Mouse (Mus musculus) limb, embryonic 15.5 days (tissue): ENCODE measurements around the gene 4930556J24Rik. TPM values are rescaled to one million over a fixed set of nuclear protein-coding genes. Genes with fewer than 3 reads are reported as not detected.
"Not testable (repeated sequence)": the region's sequence is repeated elsewhere in the genome, so short reads cannot be mapped to it uniquely, and the experiment has no call there.

Experiments
- ATAC-seq: fragments of 200-750 bp; cut with Nextera tagmentation; 2 replicates; pipeline ENCODE4 v1.8.0; 2017; ENCODE audit warnings: low read depth, moderate TSS enrichment; ENCODE audit not compliant: insufficient number of reproducible peaks, low FRiP score, low TSS enrichment
- H3K27ac ChIP-seq: fragments of 300-500 bp; sonication (generic); 2 replicates; pipeline ENCODE4 v1.5.1; 2015; ENCODE audit warnings: moderate library complexity, mild to moderate bottlenecking, inconsistent platforms
- H3K27me3 ChIP-seq: fragments of 300-500 bp; sonication (generic); 2 replicates; pipeline ENCODE4 v1.6.1; 2015; ENCODE audit warnings: inconsistent platforms
- H3K36me3 ChIP-seq: fragments of 300-500 bp; sonication (generic); 2 replicates; pipeline ENCODE4 v1.6.1; 2015; ENCODE audit warnings: inconsistent platforms
- H3K4me1 ChIP-seq: fragments of 300-500 bp; sonication (generic); 2 replicates; pipeline ENCODE4 v1.6.1; 2015; ENCODE audit warnings: inconsistent platforms
- H3K4me2 ChIP-seq: fragments of 300-500 bp; sonication (generic); 2 replicates; pipeline ENCODE4 v1.6.1; 2015; ENCODE audit warnings: mild to moderate bottlenecking, inconsistent platforms
- H3K4me3 ChIP-seq: fragments of 300-500 bp; sonication (generic); 2 replicates; pipeline ENCODE4 v1.5.1; 2015; ENCODE audit warnings: mild to moderate bottlenecking, inconsistent platforms
- H3K9ac ChIP-seq: fragments of 300-500 bp; sonication (generic); 2 replicates; pipeline ENCODE4 v1.6.1; 2015; ENCODE audit warnings: inconsistent platforms
- H3K9me3 ChIP-seq: fragments of 300-500 bp; sonication (generic); 2 replicates; pipeline ENCODE4 v1.6.1; 2016; ENCODE audit warnings: inconsistent platforms
- WGBS: fragments of 180-500 bp; shearing (Covaris S2); methylation state at CpG from one replicate; pipeline ENCODE4 v1.1.7; 2015; 5-methylcytosine and 5-hydroxymethylcytosine counted together
- polyA plus RNA-seq: library from polyadenylated mRNA; unstranded; fragments of >200 nt; fragmentation: Nextera tagmentation; extraction: Ambion mirVana; gene quantifications from 2 replicates; pipeline ENCODE4 v1.2.1, GENCODE M21; 2015

The 4930556J24Rik gene
- polyA plus RNA-seq = 0.15 TPM in 1 of 2 replicates, not detected in the other

GRCm38 (mm10) chr11:3976678-3977077 is at the start of gene 4930556J24Rik:
Gene 4930556J24Rik (minus strand): TSS chr11:3976778.
- Histone ChIP-seq H3K4me2 (no peak within 1 kb of the TSS), H3K36me3 (peaks cover 92% of the 10 kb centered on the region), H3K27ac (no peak within 1 kb of the TSS), H3K9ac (no peak within 1 kb of the TSS), H3K9me3 (no peaks in the 10 kb centered on the region), H3K27me3 (no peaks in the 10 kb centered on the region), H3K4me3 (no peak within 1 kb of the TSS), H3K4me1 (no peaks in the 10 kb centered on the region)
- WGBS = 92% methylated on average over 6 of the region's 6 CpGs
- no peak for ATAC-seq

GRCm38 (mm10) chr11:4023321-4023720 is 46.7 kb upstream of the 4930556J24Rik start:
- Histone ChIP-seq H3K4me1 (no peaks in the 10 kb centered on the region), H3K9me3 (no peaks in the 10 kb centered on the region), H3K4me2 (no peak overlapping the region), H3K4me3 (no peak overlapping the region), H3K36me3 (no peaks in the 10 kb centered on the region), H3K9ac (no peak overlapping the region), H3K27ac (no peak overlapping the region), H3K27me3 (no peaks in the 10 kb centered on the region)
- 60% methylated on average over 2 of the region's 2 CpGs for WGBS
- ATAC-seq = no peak

- H3K27me3 ChIP-seq, H3K27ac ChIP-seq, H3K9ac ChIP-seq, H3K4me1 ChIP-seq, H3K4me3 ChIP-seq, ATAC-seq, H3K9me3 ChIP-seq, H3K36me3 ChIP-seq, H3K4me2 ChIP-seq: not testable (repeated sequence)
- 87% methylated on average over 13 of the region's 13 CpGs for WGBS
These were observed 45.5 kb upstream of the 4930556J24Rik start for GRCm38 (mm10) chr11:4022111-4022510.

GRCm38 (mm10) chr11:4015796-4016195 is 39.2 kb upstream of the 4930556J24Rik start:
- not testable (repeated sequence) for H3K9me3 ChIP-seq, H3K27me3 ChIP-seq, H3K4me2 ChIP-seq, H3K4me1 ChIP-seq, H3K36me3 ChIP-seq, H3K9ac ChIP-seq, ATAC-seq, H3K27ac ChIP-seq, H3K4me3 ChIP-seq
- 86% methylated on average over 14 of the region's 14 CpGs for whole genome bisulfite sequencing

- Histone ChIP-seq H3K4me3 (no peak overlapping the region), H3K36me3 (no peaks in the 10 kb centered on the region), H3K4me2 (no peak overlapping the region), H3K4me1 (no peaks in the 10 kb centered on the region), H3K27me3 (no peaks in the 10 kb centered on the region), H3K9me3 (no peaks in the 10 kb centered on the region), H3K9ac (no peak overlapping the region), H3K27ac (no peak overlapping the region)
- WGBS = 69% methylated on average over 1 of the region's 1 CpGs
- no peak for ATAC-seq
These were observed 36.0 kb upstream of the 4930556J24Rik start for GRCm38 (mm10) chr11:4012616-4013015.

GRCm38 (mm10) chr11:4006462-4006861 is 29.9 kb upstream of the 4930556J24Rik start:
- Histone ChIP-seq H3K27me3 (0 out of 2 replicates have a peak, but pooled peaks cover 3% of the 10 kb centered on the region), H3K27ac (no peak overlapping the region), H3K9ac (no peak overlapping the region), H3K9me3 (no peaks in the 10 kb centered on the region), H3K36me3 (no peaks in the 10 kb centered on the region), H3K4me3 (no peak overlapping the region), H3K4me1 (no peaks in the 10 kb centered on the region), H3K4me2 (no peak overlapping the region)
- 82% methylated on average over 3 of the region's 3 CpGs for WGBS
- ATAC-seq = no peak

- no peak overlapping the region for H3K27ac ChIP-seq
- no peak overlapping the region for H3K9ac ChIP-seq
- no peaks in the 10 kb centered on the region for H3K9me3 ChIP-seq
- ATAC-seq = no peak
- 0 out of 2 replicates have a peak, but pooled peaks cover 3% of the 10 kb centered on the region for H3K27me3 ChIP-seq
- H3K4me3 ChIP-seq = no peak overlapping the region
- WGBS = 64% methylated on average over 5 of the region's 5 CpGs
- no peak overlapping the region for H3K4me2 ChIP-seq
- no peaks in the 10 kb centered on the region for H3K36me3 ChIP-seq
- no peaks in the 10 kb centered on the region for H3K4me1 ChIP-seq
These were observed 28.7 kb upstream of the 4930556J24Rik start for GRCm38 (mm10) chr11:4005220-4005805.

GRCm38 (mm10) chr11:4001603-4002002 is 25.0 kb upstream of the 4930556J24Rik start:
- H3K4me1 ChIP-seq = peaks cover 14% of the 10 kb centered on the region
- 14% methylated on average over 5 of the region's 5 CpGs for WGBS

GRCm38 (mm10) chr11:3999547-3999946 is 23.0 kb upstream of the 4930556J24Rik start:
- peaks cover 24% of the 10 kb centered on the region for H3K27me3 ChIP-seq
- H3K9ac ChIP-seq = no peak overlapping the region
- H3K27ac ChIP-seq = no peak overlapping the region
- no peaks in the 10 kb centered on the region for H3K9me3 ChIP-seq
- no peak overlapping the region for H3K4me2 ChIP-seq
- ATAC-seq = 0 out of 2 replicates have a peak, but pooled peaks have one; percentile 40
- H3K36me3 ChIP-seq = no peaks in the 10 kb centered on the region
- 13% methylated on average over 5 of the region's 5 CpGs for WGBS
- no peak overlapping the region for H3K4me3 ChIP-seq
- H3K4me1 ChIP-seq = peaks cover 14% of the 10 kb centered on the region

More at GRCm38 (mm10) chr11:4001603-4002002, 25.0 kb upstream of the 4930556J24Rik start:
- H3K9me3 ChIP-seq = no peaks in the 10 kb centered on the region
- no peaks in the 10 kb centered on the region for H3K36me3 ChIP-seq
- no peak overlapping the region for H3K27ac ChIP-seq
- H3K4me2 ChIP-seq = no peak overlapping the region
- no peak for ATAC-seq
- H3K9ac ChIP-seq = no peak overlapping the region
- H3K27me3 ChIP-seq = peaks cover 26% of the 10 kb centered on the region
- H3K4me3 ChIP-seq = no peak overlapping the region

- Histone ChIP-seq H3K4me3 (peak overlapping the region; percentile 33), H3K4me2 (peak overlapping the region; percentile 57), H3K27me3 (peaks cover 24% of the 10 kb centered on the region), H3K9ac (no peak overlapping the region), H3K36me3 (no peaks in the 10 kb centered on the region), H3K9me3 (no peaks in the 10 kb centered on the region), H3K4me1 (peaks cover 14% of the 10 kb centered on the region), H3K27ac (no peak overlapping the region)
- ATAC-seq = no peak
- WGBS = 5% methylated on average over 66 of the region's 66 CpGs
These were observed 21.6 kb upstream of the 4930556J24Rik start for GRCm38 (mm10) chr11:3997978-3998720.

GRCm38 (mm10) chr11:3996840-3997239 is 20.3 kb upstream of the 4930556J24Rik start:
- no peak overlapping the region for H3K27ac ChIP-seq
- H3K9ac ChIP-seq = no peak overlapping the region
- peaks cover 24% of the 10 kb centered on the region for H3K27me3 ChIP-seq
- 88% methylated on average over 3 of the region's 3 CpGs for WGBS
- ATAC-seq = no peak
- H3K4me2 ChIP-seq = no peak overlapping the region
- no peaks in the 10 kb centered on the region for H3K9me3 ChIP-seq
- no peak overlapping the region for H3K4me3 ChIP-seq
- H3K36me3 ChIP-seq = no peaks in the 10 kb centered on the region
- H3K4me1 ChIP-seq = peaks cover 14% of the 10 kb centered on the region

- no peaks in the 10 kb centered on the region for H3K9me3 ChIP-seq
- no peak overlapping the region for H3K27ac ChIP-seq
- 77% methylated on average over 5 of the region's 5 CpGs for WGBS
- H3K27me3 ChIP-seq = peaks cover 24% of the 10 kb centered on the region
- H3K4me3 ChIP-seq = no peak overlapping the region
- no peak overlapping the region for H3K4me2 ChIP-seq
- no peak overlapping the region for H3K9ac ChIP-seq
- H3K36me3 ChIP-seq = no peaks in the 10 kb centered on the region
- H3K4me1 ChIP-seq = peaks cover 14% of the 10 kb centered on the region
- ATAC-seq = no peak
These were observed 18.9 kb upstream of the 4930556J24Rik start for GRCm38 (mm10) chr11:3995511-3995910.
